Mouse (Mus musculus) effector memory CD4-positive, alpha-beta T cell, adult 7 months (primary cell): ENCODE results near the gene Cgnl1. TPM values are rescaled to one million over a fixed set of nuclear protein-coding genes. Genes with fewer than 3 reads are reported as not detected.

Experiments used
- polyA plus RNA-seq: library from polyadenylated mRNA; unstranded; fragments of 100-300 nt; shearing (Covaris generic); gene quantifications from one replicate; pipeline ENCODE4 v1.2.1, GENCODE M21; 2017

Gene Cgnl1
- polyA plus RNA-seq = 1.2 TPM

GRCm38 (mm10) chr9:71770991-71771767, at the start of gene Cgnl1:
Gene Cgnl1 (minus strand): TSS chr9:71771602.

GRCm38 (mm10) chr9:71591938-71592548, 179.4 kb downstream of the Cgnl1 start, which contains the start of gene Myzap:
Gene Myzap (minus strand): TSS chr9:71592360.

Other genes with a start within 250 kb of the Cgnl1 start
- 0.29 TPM for gene Myzap, start 179.2 kb downstream of the Cgnl1 start, polyA plus RNA-seq